Mouse (Mus musculus) olfactory bulb, adult 2 months (tissue): ENCODE data around the gene Hmbs.

ENCODE experiments used
- CTCF ChIP-seq: fragments of 200-500 bp; IDR thresholded peaks from 2 replicates; pipeline ENCODE4 v1.5.1; 2012; ENCODE audit warnings: low read depth, mild to moderate bottlenecking, low read length, moderate library complexity; ENCODE audit not compliant: insufficient read depth
- POLR2A ChIP-seq: fragments of 200-500 bp; IDR thresholded peaks from 2 replicates; pipeline ENCODE4 v1.6.1; 2012; ENCODE audit warnings: mild to moderate bottlenecking, low read depth, low read length, moderate library complexity; ENCODE audit not compliant: insufficient read depth

GRCm38 (mm10) chr9:44313476-44314256 lies 30.4 kb downstream of the Hmbs start:
- TF ChIP-seq CTCF (no peak), POLR2A (no peak)
